Mouse (Mus musculus): ENCODE data around the gene Fam177a. TPM values are rescaled to one million over a fixed set of nuclear protein-coding genes. Genes with fewer than 3 reads are reported as not detected.

Gene Fam177a
- total RNA-seq (2023): 3.7 and 4.2 TPM in 2 replicates

DNA sequence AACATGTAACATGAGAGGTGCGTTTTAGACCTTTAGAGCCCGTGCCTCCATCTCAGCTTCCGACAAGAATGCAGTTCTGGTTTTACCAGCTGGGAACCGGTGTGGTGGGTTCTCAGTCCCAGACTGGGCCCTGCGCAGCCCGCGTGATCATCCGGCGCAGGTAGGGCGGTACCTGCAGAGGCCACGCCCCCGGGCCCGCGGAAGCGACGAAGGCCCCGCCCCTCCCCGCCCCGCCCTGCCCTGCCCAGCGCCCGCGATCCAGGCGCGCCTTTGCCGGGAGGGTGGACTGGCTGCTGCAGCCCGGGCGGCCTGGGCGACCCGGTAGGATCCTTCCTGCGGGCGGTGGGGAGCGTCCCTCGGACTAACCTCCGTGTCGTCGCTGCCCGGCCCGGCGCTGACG lies at the start of gene Fam177a:
TSS of gene Fam177a (plus strand) at position 228 of the 400 bp plus-strand sequence.

GRCm38 (mm10) chr12:55079726-55080600 lies 44.3 kb upstream of the Fam177a start, which contains the start of the genes 2700097O09Rik and Srp54a:
2700097O09Rik (minus strand) TSS chr12:55080110.
Srp54a (plus strand) TSS chr12:55080262.

DNA sequence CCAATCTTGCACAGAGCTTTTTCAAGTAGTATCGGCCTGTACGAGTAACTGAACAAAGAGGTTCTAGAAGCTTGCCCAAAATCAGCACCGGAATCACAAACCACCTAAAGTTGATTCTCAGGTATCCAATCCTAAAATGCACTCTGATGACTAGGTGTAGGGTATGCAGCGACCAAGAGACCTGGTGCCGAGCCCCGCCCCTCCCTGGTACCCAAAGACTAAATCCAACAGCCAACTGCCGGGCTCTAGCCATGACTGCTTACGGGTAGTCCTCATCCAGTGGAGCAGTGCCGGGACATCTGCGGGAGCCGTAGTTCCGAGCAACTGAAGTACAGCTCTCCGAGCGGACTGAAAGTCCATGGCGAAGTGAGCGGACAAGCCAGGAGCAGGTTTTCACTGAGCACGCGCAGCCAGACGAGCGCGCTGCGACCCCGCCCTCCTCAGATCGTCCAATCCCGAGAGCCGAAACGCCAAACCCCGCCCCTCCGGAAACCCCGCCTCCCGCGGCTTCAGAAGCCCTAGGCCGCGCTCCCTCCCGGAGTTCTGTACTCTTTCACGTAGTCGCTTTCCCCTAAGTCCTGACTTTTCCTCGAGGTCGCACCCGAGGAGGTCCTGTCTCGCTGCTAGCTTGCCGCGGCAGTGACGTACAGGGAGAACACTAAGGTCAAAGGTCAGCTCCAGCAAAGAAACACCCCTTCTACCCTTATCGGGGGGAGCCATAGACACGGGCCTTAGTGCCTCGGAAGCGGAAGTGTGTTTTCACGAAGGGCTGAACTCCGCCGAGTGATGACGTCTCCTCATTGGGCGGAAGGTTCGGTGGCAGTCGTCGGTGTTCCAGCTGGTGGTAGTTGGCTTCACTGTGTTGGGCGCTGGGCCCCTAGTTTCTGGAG lies 30.5 kb downstream of the Fam177a start, which contains the start of gene Srp54b:
TSS of gene Srp54b (plus strand) at position 546 of the 890 bp plus-strand sequence.

Other genes with a start within 250 kb of the Fam177a start
- gene Gm20403, start 137.9 kb upstream of the Fam177a start, total RNA-seq (2023): not detected in 2 replicates
- gene Baz1a, start 110.1 kb upstream of the Fam177a start, total RNA-seq (2023): 135 and 206 TPM in 2 replicates
- 1.5 and 2.9 TPM in 2 replicates for gene 2700097O09Rik, start 44.4 kb upstream of the Fam177a start, total RNA-seq (2023)
- 41.7 and 57.1 TPM in 2 replicates for gene Srp54a, start 44.2 kb upstream of the Fam177a start, total RNA-seq (2023)
- 23.9 and 33.9 TPM in 2 replicates for gene Srp54b, start 30.6 kb downstream of the Fam177a start, total RNA-seq (2023)
- gene 1700047I17Rik2, start 75.1 kb downstream of the Fam177a start, total RNA-seq (2023): 5.3 and 5.7 TPM in 2 replicates
- 12.2 and 12.4 TPM in 2 replicates for gene Srp54c, start 105.7 kb downstream of the Fam177a start, total RNA-seq (2023)
- 2.4 and 2.9 TPM in 2 replicates for gene 1110008L16Rik, start 175.1 kb downstream of the Fam177a start, total RNA-seq (2023)
- gene Ppp2r3c, start 178.5 kb downstream of the Fam177a start, total RNA-seq (2023): 16.0 and 17.5 TPM in 2 replicates

All from neutrophil, adult 65 days (primary cell).